Mouse (Mus musculus) kidney, adult 2 months (tissue): Measurements from ENCODE around the gene Lrrfip2.

Source experiments
- CTCF ChIP-seq: fragments of 200-500 bp; conservative IDR thresholded peaks from 2 replicates; pipeline ENCODE4 v1.5.1; 2011; ENCODE audit warnings: low read depth, mild to moderate bottlenecking, control low read depth, low read length, moderate library complexity, mixed read lengths; ENCODE audit not compliant: insufficient read depth, insufficient read length
- POLR2A ChIP-seq: fragments of 200-500 bp; IDR thresholded peaks from one replicate; pipeline ENCODE4 v1.6.1; 2011; ENCODE audit warnings: low read depth, low read length, control low read depth

DNA sequence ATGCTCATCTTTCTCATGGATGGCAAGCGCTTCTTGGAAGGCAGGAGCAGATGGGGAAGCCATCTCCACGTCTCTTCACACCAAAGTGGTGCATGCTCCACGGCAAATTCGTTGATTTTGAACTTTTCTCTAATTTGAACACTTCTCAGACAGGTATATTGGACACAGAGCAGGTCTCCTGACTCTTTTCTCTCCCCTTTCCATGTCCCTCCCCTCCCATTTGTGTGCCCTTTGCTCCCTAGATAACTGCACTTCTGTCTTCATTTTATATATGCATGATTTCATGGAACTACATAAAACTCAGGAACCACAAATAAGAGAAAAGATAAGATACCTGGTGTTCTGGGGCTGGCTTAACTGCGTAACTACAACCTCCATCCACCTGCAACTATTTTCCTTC, 14.1 kb upstream of the Lrrfip2 start:
- TF ChIP-seq CTCF, result no peak
- TF ChIP-seq POLR2A, result no peak
